Mouse (Mus musculus) Patski (cell line): ENCODE results near the gene Il20ra. TPM values are rescaled to one million over a fixed set of nuclear protein-coding genes. Genes with fewer than 3 reads are reported as not detected.
"Not testable (repeated sequence)": the region's sequence is repeated elsewhere in the genome, so short reads cannot be mapped to it uniquely, and the experiment has no call there.

Experiments used
- ATAC-seq: fragments of 100-300 bp; one replicate; pipeline ENCODE4 v1.8.0; 2021
- CTCF ChIA-PET: fragments of 350-600 bp; sonication (Branson Sonifier 250); formaldehyde crosslinking; loops from one replicate; lab custom pipeline; 2022; ENCODE audit warnings: inconsistent platforms; lab: Charles Lee
- POLR2A ChIA-PET: fragments of 350-600 bp; sonication (Branson Sonifier 250); formaldehyde crosslinking; loops from one replicate; lab custom pipeline; 2022; ENCODE audit warnings: antibody characterized with exemption, inconsistent platforms; lab: Charles Lee
- DNase-seq: peaks from one replicate; pipeline ENCODE4 v3.0.0-alpha.2; 2011; ENCODE audit warnings: low read depth, low spot score
- H3K27me3 ChIP-seq: fragments of 371-371 bp; one replicate; pipeline ENCODE4 v1.5.1; 2021
- CTCF ChIP-seq: fragments of 100-300 bp; IDR thresholded peaks from one replicate; pipeline ENCODE4 v1.5.1; 2021
- in situ Hi-C: fragments of 300-500 bp; cut with MboI; formaldehyde crosslinking; loops from 3 replicates; pipeline ENCODE4 v1.11.1; 2018; ENCODE audit warnings: low pct_unique_long_range_greater_than_20kb, mixed read lengths
- polyA plus RNA-seq: library from polyadenylated mRNA; unstranded; gene quantifications from one replicate; pipeline ENCODE4 v1.2.3, GENCODE M21; 2021

Gene Il20ra
- polyA plus RNA-seq, 1 experiment from 2014 or later, result 0.60 TPM

GRCm38 (mm10) chr10:19704445-19704844 lies 7.9 kb upstream of the Il20ra start:
- POLR2A ChIA-PET, result no interaction called here
- ATAC-seq (no peak), DNase-seq (no peak)
- H3K27me3 ChIP-seq, result peaks cover 24% of the 10 kb centered on the region
- TF ChIP-seq CTCF, result no peak
- CTCF ChIA-PET, result interaction anchor here (0.8 to 1.9 kb wide), 2 partner anchors 8 to 11 kb away, joined by 3 to 7 read pairs; partner anchors contain the start of gene Il20ra
- in situ Hi-C loops, result loop anchor here (5.0 kb wide), 1 partner anchor 188 kb away; no protein-coding TSS in a partner anchor

- POLR2A ChIA-PET, result interaction anchor here (1.0 kb wide), 1 partner anchor 227 kb away, joined by 3 read pairs; the partner anchor contains the start of gene Map3k5
- in situ Hi-C loops, result no loop called here
- CTCF ChIA-PET, result interaction anchor here (1.0 to 1.7 kb wide), 4 partner anchors 176 to 197 kb away, joined by 4 to 8 read pairs (median 6); no protein-coding TSS in a partner anchor
- ATAC-seq (no peak), DNase-seq (no peak)
- TF ChIP-seq CTCF, result no peak
- H3K27me3 ChIP-seq, result peaks cover 38% of the 10 kb centered on the region
These were observed 4.6 kb upstream of the Il20ra start for GRCm38 (mm10) chr10:19707768-19708167.

DNA sequence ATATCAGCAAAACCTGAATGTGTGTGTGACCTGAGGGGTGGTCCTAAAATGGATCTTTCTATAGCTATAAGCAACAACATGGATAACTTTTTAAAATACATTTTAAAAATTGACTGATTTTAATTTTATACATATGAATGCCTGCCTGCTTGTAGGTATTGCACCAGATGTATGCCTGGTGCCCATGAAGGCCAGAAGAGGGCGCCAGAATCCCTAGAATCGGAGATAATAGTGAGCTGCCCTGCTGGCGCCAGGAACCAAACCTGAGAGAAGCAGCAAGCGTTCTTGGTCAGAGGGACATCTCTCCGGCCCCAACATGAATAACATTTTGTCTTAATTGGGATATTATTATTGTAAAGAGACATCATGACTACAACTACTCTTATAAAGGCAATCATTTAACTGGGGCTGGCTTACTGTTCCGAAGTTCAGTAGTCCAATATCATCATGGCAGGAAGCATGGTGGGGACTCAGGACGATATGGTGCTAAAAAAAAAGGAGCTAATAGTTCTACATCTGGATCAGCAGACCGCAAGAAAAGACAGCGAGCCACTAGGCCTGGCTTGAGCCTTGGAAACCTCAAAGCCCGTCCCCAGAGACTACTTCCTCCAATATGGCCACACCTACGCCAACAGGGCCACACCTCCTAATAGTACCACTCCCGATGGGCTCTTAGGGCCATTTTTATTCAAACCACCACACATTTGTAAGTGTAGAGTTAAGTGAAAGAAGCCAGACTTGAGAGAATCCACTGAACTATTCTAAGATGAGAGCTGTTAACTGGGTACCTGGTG lies 3.9 kb upstream of the Il20ra start:
- in situ Hi-C loops, result no loop called here
- ChIA-PET CTCF (interaction anchor here (0.8 to 1.7 kb wide), 5 partner anchors 13 to 196 kb away, joined by 3 to 8 read pairs (median 6); no protein-coding TSS in a partner anchor), POLR2A (interaction anchor here (1.0 kb wide), 1 partner anchor 226 kb away, joined by 3 read pairs; the partner anchor contains the start of gene Map3k5)
- ATAC-seq, result no peak
- DNase-seq, result no peak
- TF ChIP-seq CTCF, result peak; percentile 88
- peaks cover 38% of the 10 kb centered on the region for H3K27me3 ChIP-seq

DNA sequence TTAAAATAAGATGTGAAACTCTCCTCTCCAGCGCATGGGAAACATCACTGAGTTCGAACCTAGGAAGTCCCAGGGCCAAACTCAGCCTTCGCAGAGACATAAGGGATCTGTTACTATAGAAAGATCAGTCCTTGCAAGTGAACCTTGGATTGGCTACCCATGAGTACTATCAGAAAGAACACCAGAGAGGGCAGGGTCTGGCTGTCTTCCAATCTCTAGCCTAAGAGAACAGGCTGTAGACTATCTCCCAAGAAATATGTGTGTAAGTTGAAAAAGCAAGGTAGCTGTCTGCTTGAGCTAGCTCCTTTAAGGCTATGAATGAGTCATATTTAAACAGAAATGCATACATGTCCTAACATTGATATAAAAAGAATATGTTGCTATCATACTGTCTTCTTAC lies 1.4 kb upstream of the Il20ra start:
- DNase-seq (no peak), ATAC-seq (no peak)
- ChIA-PET CTCF (interaction anchor here (1.1 to 2.8 kb wide), 6 partner anchors 7 to 181 kb away, joined by 3 to 9 read pairs (median 6); no protein-coding TSS in a partner anchor), POLR2A (interaction anchor here (0.5 kb wide), 1 partner anchor 94 kb away, joined by 3 read pairs; no protein-coding TSS in a partner anchor)
- peaks cover 26% of the 10 kb centered on the region for H3K27me3 ChIP-seq
- in situ Hi-C loops, result loop anchor here (10.0 kb wide), 1 partner anchor 424 kb away; no protein-coding TSS in a partner anchor
- TF ChIP-seq CTCF, result no peak

GRCm38 (mm10) chr10:19711551-19712171 lies 709 bp upstream of the Il20ra start:
- DNase-seq (no peak), ATAC-seq (no peak)
- H3K27me3 ChIP-seq, result peaks cover 26% of the 10 kb centered on the region
- CTCF ChIA-PET, result interaction anchor here (0.7 to 2.8 kb wide), 10 partner anchors 8 to 180 kb away, joined by 3 to 9 read pairs (median 6); no protein-coding TSS in a partner anchor
- POLR2A ChIA-PET, result no interaction called here
- in situ Hi-C loops, result loop anchor here (10.0 kb wide), 1 partner anchor 423 kb away; no protein-coding TSS in a partner anchor
- peak; percentile 47 for TF ChIP-seq CTCF

- ATAC-seq, result no peak
- TF ChIP-seq CTCF, result no peak
- DNase-seq, result no peak
- CTCF ChIA-PET, result interaction anchor here (1.6 kb wide), 1 partner anchor 154 kb away, joined by 3 read pairs; no protein-coding TSS in a partner anchor
- H3K27me3 ChIP-seq, result peaks cover 23% of the 10 kb centered on the region
- POLR2A ChIA-PET, result no interaction called here
- in situ Hi-C loops, result loop anchor here (10.0 kb wide), 1 partner anchor 416 kb away; no protein-coding TSS in a partner anchor
These were observed 6.3 kb downstream of the Il20ra start for GRCm38 (mm10) chr10:19718627-19719026.

DNA sequence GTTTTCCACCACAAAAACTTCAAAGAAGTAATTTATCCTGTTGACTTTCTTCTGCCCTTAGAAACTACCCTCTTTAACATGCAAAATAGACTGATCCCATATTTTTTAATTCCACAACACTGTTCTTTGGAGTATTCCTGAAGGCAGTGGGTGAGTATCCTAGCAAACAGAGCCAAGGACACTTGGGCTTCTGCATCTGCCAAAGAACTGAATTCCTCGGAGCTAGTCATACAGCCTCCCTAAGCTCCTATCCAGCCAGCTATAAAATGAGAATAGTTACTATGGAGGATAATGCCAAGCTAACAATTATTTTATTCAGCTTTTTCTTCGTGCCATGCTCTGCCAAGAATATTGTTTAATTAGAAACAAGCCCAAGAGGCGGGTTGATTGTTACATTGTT lies 9.9 kb downstream of the Il20ra start:
- DNase-seq (no peak), ATAC-seq (no peak)
- ChIA-PET CTCF (interaction anchor here (0.8 to 1.1 kb wide), 3 partner anchors 9 to 29 kb away, joined by 3 to 5 read pairs (median 3); no protein-coding TSS in a partner anchor), POLR2A (no interaction called here)
- peaks cover 23% of the 10 kb centered on the region for H3K27me3 ChIP-seq
- in situ Hi-C loops, result no loop called here
- TF ChIP-seq CTCF, result no peak

- ATAC-seq (no peak), DNase-seq (no peak)
- in situ Hi-C loops, result no loop called here
- POLR2A ChIA-PET, result no interaction called here
- TF ChIP-seq CTCF, result no peak
- CTCF ChIA-PET, result no interaction called here
- peaks cover 35% of the 10 kb centered on the region for H3K27me3 ChIP-seq
These were observed 11.9 kb downstream of the Il20ra start for GRCm38 (mm10) chr10:19724158-19724832.

DNA sequence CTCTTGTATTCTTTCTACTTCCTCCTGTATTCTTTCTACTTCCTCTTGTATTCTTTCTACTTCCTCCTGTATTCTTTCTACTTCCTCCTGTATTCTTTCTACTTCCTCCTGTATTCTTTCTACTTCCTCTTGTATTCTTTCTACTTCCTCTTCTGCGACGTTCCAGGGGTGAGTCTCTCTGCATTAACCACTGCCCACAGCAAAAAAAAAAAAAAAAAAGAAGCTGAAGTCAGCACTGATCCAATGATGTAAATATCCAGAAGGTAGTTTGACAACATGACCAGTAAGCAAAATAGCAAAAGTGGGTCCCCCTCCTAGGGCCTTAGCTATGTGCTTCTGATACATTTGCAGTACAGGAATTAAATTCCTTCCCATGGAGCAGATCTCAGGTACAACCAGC lies 26.1 kb downstream of the Il20ra start:
- H3K27me3 ChIP-seq, DNase-seq, CTCF ChIA-PET, ATAC-seq, in situ Hi-C loops: not testable (repeated sequence)
- POLR2A ChIA-PET, result interaction anchor here (0.7 kb wide), 1 partner anchor 18 kb away, joined by 3 read pairs; no protein-coding TSS in a partner anchor
